Mouse (Mus musculus) spleen, postnatal 0 days (tissue): ENCODE data around the gene Galnt11. TPM values are rescaled to one million over a fixed set of nuclear protein-coding genes. Genes with fewer than 3 reads are reported as not detected.

Source experiments
- polyA plus RNA-seq: library from polyadenylated mRNA; unstranded; fragments of >200 nt; fragmentation: Nextera tagmentation; extraction: Ambion mirVana; gene quantifications from 2 replicates; pipeline ENCODE4 v1.2.1, GENCODE M21; 2015

Gene Galnt11
- polyA plus RNA-seq, result 6.5 and 9.7 TPM in 2 replicates

GRCm38 (mm10) chr5:25221604-25222003, at the start of gene Galnt11:
TSS of gene Galnt11 (plus strand) at chr5:25221904.

GRCm38 (mm10) chr5:25181004-25181531, 40.6 kb upstream of the Galnt11 start, which contains the start of gene Galntl5:
TSS of gene Galntl5 (plus strand) at chr5:25181460.

GRCm38 (mm10) chr5:25222752-25223702, 1.3 kb downstream of the Galnt11 start, which contains the start of gene E130116L18Rik:
TSS of gene E130116L18Rik (minus strand) at chr5:25223153.

Other genes starting within 250 kb of the Galnt11 start
- gene Prkag2, start 121.3 kb upstream of the Galnt11 start, polyA plus RNA-seq, result 5.4 and 6.4 TPM in 2 replicates
- not detected in 2 replicates for gene Galntl5, start 40.4 kb upstream of the Galnt11 start, polyA plus RNA-seq
- not detected in 2 replicates for gene E130116L18Rik, start 1.2 kb downstream of the Galnt11 start, polyA plus RNA-seq